Mouse (Mus musculus) small intestine, adult 2 months (tissue): ENCODE results near the gene Slc25a28. TPM values are rescaled to one million over a fixed set of nuclear protein-coding genes. Genes with fewer than 3 reads are reported as not detected.

Experiments
- H3K27ac ChIP-seq: fragments of 200-500 bp; 2 replicates; pipeline ENCODE4 v1.5.1; 2012; ENCODE audit warnings: low read depth, low read length, control low read depth, inconsistent platforms; ENCODE audit not compliant: insufficient read depth
- H3K27me3 ChIP-seq: fragments of 200-500 bp; 2 replicates; pipeline ENCODE4 v1.6.1; 2012; ENCODE audit warnings: mild to moderate bottlenecking, moderate library complexity, low read length, inconsistent platforms; ENCODE audit not compliant: control insufficient read depth, insufficient read depth
- H3K36me3 ChIP-seq: fragments of 200-500 bp; 2 replicates; pipeline ENCODE4 v1.6.1; 2012; ENCODE audit warnings: mild to moderate bottlenecking, low read length, control low read depth, inconsistent platforms; ENCODE audit not compliant: control insufficient read depth, insufficient read depth
- H3K4me1 ChIP-seq: fragments of 200-500 bp; 2 replicates; pipeline ENCODE4 v1.6.1; 2012; ENCODE audit warnings: low read length, inconsistent platforms, mixed read lengths; ENCODE audit not compliant: control insufficient read depth, insufficient read depth, insufficient read length
- H3K4me3 ChIP-seq: fragments of 200-500 bp; 2 replicates; pipeline ENCODE4 v1.5.1; 2012; ENCODE audit warnings: low read depth, mild to moderate bottlenecking, control low read depth, inconsistent platforms, low read length, moderate library complexity
- CTCF ChIP-seq: fragments of 200-500 bp; IDR thresholded peaks from 2 replicates; pipeline ENCODE4 v1.5.1; 2012; ENCODE audit warnings: low read depth, mild to moderate bottlenecking, control low read depth, inconsistent platforms, low read length, moderate library complexity, mixed read lengths; ENCODE audit not compliant: insufficient replicate concordance, insufficient read length; ENCODE audit errors: extremely low read depth
- POLR2A ChIP-seq: fragments of 200-500 bp; IDR thresholded peaks from 2 replicates; pipeline ENCODE4 v1.6.1; 2012; ENCODE audit warnings: low read depth, mild to moderate bottlenecking, control low read depth, inconsistent platforms, low read length, moderate library complexity
- WGBS: fragments of 180-500 bp; shearing (Covaris S2); methylation state at CpG from one replicate; pipeline ENCODE4 v1.1.7; 2018; 5-methylcytosine and 5-hydroxymethylcytosine counted together
- polyA plus RNA-seq: library from polyadenylated mRNA; depleted of rRNA; stranded (reverse); fragments of >200 nt; gene quantifications from 2 replicates; pipeline ENCODE4 v1.2.3, GENCODE M21; 2012

Slc25a28 gene
- polyA plus RNA-seq, 1 experiment: 74.2 TPM

DNA sequence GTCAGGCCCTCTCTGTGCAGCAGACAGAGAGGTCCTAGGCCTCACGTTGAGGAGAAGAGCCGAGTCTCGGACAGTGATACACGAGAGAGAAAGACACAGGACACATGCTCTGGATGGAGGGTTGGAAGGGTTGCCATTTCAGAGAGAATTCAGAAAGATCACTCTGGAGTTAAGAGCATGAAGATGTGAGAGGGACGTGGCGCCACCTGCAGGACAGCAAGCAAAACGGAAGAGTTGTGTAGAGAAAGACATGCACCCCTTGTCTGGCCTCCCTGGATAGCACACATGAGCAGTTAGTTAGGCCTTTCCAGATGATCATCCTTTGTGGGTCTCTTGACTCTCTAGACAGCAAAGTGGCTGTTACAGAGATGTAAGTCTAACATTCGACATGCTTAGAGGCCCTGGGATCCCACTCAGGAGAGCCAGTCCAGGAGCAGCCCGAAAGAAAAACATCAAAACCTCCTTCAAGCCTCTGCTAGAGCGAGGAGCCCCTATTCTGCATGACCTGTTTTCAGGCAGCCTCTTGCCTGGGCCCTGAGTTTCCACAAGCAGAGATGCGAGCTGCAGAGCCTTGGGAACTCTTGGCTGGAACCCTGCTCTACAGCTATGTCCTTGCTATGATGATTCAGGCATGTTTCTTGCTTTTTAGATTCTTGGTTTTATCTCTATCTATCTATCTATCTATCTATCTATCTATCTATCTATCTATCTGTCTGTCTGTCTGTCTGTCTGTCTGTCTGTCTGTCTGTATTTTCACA lies 18.8 kb downstream of the Slc25a28 start:
- H3K36me3 ChIP-seq: no peaks in the 10 kb centered on the region
- no peaks in the 10 kb centered on the region for H3K4me1 ChIP-seq
- no peak for TF ChIP-seq POLR2A
- peak; percentile 66; the same call in 1 of the 2 replicates for TF ChIP-seq CTCF
- no peak overlapping the region for H3K4me3 ChIP-seq
- H3K27me3 ChIP-seq: 0 out of 2 replicates have a peak, but pooled peaks cover 2% of the 10 kb centered on the region
- no peak overlapping the region for H3K27ac ChIP-seq
- 41% methylated on average over 11 of the region's 11 CpGs for WGBS

- Histone ChIP-seq H3K4me3 (no peak overlapping the region), H3K4me1 (peaks cover 1% of the 10 kb centered on the region), H3K27ac (peak overlapping the region; percentile 60), H3K27me3 (0 out of 2 replicates have a peak, but pooled peaks cover 2% of the 10 kb centered on the region), H3K36me3 (no peaks in the 10 kb centered on the region)
- 46% methylated on average over 8 of the region's 8 CpGs for WGBS
- no peak for TF ChIP-seq CTCF
- TF ChIP-seq POLR2A: no peak
Measured at GRCm38 (mm10) chr19:43651241-43651785, 23.4 kb downstream of the Slc25a28 start.

DNA sequence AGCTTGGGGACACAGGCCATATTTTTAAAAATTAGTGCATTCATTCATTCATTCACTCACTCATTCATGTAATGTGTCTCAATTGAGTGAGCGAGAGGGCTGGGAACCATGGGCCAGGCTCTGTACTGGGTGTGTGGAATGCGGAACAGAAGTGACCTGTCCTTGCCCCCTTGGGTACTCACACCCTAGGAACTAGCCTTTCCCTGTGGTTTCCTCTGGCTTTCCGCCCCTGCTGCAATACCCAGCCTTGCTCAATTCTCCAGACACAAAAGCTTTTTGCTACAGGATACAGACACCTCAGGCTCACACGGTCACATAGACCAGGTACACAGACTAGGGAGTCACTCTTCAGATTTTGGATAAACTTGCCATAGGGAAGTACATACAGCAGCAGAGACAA lies 26.3 kb downstream of the Slc25a28 start:
- WGBS: 76% methylated on average over 4 of the region's 4 CpGs
- TF ChIP-seq POLR2A (no peak), CTCF (no peak)
- H3K4me3 ChIP-seq: no peak overlapping the region
- 0 out of 2 replicates have a peak, but pooled peaks cover 2% of the 10 kb centered on the region for H3K27me3 ChIP-seq
- H3K4me1 ChIP-seq: peaks cover 7% of the 10 kb centered on the region
- no peak overlapping the region for H3K27ac ChIP-seq
- no peaks in the 10 kb centered on the region for H3K36me3 ChIP-seq

DNA sequence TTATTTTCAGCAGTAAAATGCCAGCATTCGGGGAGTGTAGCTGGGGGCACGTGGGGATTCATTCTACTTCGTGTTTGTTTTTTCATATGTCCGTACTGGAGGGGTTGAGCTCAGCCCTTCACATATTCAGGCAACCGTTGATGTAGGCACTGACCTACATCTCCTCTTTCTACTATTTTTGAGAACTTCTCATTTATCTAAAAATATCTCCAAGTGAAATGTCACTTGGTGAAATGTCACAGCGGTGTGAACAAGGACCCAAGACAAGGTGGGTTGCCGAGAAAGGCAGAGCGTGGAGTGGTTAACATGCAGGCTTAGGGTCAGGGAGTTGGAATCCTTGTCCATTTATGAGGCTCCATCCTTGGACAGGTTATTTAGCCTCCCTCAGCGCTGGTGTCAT lies 27.4 kb downstream of the Slc25a28 start:
- Histone ChIP-seq H3K4me3 (no peak overlapping the region), H3K4me1 (peaks cover 7% of the 10 kb centered on the region), H3K27ac (no peak overlapping the region), H3K36me3 (no peaks in the 10 kb centered on the region), H3K27me3 (0 out of 2 replicates have a peak, but pooled peaks cover 2% of the 10 kb centered on the region)
- TF ChIP-seq POLR2A: no peak
- no peak for TF ChIP-seq CTCF
- 78% methylated on average over 9 of the region's 9 CpGs for WGBS

GRCm38 (mm10) chr19:43646852-43647251 lies 27.8 kb downstream of the Slc25a28 start:
- WGBS: 54% methylated on average over 7 of the region's 7 CpGs
- no peak overlapping the region for H3K27ac ChIP-seq
- no peak for TF ChIP-seq CTCF
- no peak for TF ChIP-seq POLR2A
- no peak overlapping the region for H3K4me3 ChIP-seq
- 0 out of 2 replicates have a peak, but pooled peaks cover 2% of the 10 kb centered on the region for H3K27me3 ChIP-seq
- no peaks in the 10 kb centered on the region for H3K36me3 ChIP-seq
- peaks cover 7% of the 10 kb centered on the region for H3K4me1 ChIP-seq

- TF ChIP-seq POLR2A (no peak), CTCF (no peak)
- Histone ChIP-seq H3K27ac (peak overlapping the region; percentile 55), H3K27me3 (no peaks in the 10 kb centered on the region), H3K36me3 (no peaks in the 10 kb centered on the region), H3K4me1 (peaks cover 7% of the 10 kb centered on the region), H3K4me3 (no peak overlapping the region)
- WGBS: 90% methylated on average over 9 of the region's 9 CpGs
Measured at GRCm38 (mm10) chr19:43645508-43645907, 29.2 kb downstream of the Slc25a28 start.

GRCm38 (mm10) chr19:43642843-43643242 lies 31.8 kb downstream of the Slc25a28 start:
- Histone ChIP-seq H3K36me3 (no peaks in the 10 kb centered on the region), H3K4me3 (no peak overlapping the region), H3K27ac (no peak overlapping the region), H3K4me1 (peaks cover 7% of the 10 kb centered on the region; the same call in 1 of the 2 replicates), H3K27me3 (no peaks in the 10 kb centered on the region)
- TF ChIP-seq CTCF (no peak), POLR2A (no peak)
- 70% methylated on average over 9 of the region's 9 CpGs for WGBS
